Mouse (Mus musculus) spleen, embryonic (tissue): ENCODE measurements at regions not wholly inside any gene's neighbourhood (a gene's known extent, or its start where the extent isn't known, plus 50 kb on each side); places are given as distances from the start of the nearest gene placed in this dataset.

Experiments
- CTCF ChIA-PET: fragments of 350-600 bp; sonication (Branson Sonifier 250); formaldehyde crosslinking; loops from one replicate; lab custom pipeline; 2022; lab: Charles Lee

DNA sequence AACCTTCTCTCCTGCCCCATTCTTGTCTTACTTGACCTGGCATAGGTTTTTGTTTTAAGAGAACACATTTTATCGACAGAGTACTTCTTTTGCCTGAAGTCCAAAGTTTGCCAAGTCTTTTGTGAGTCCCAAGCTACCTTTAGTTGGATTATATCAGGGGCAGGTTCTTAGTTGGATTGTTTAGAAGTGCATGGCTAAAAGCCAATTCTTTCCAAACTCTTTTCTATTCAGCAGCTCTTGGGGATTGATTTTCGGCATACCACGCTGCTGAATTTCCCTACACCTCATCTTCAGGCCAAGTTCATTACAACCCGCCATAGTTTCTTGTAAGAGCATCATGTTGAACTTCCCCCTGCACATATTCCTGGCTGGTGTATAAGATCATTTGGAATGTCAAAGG, 245.9 kb downstream of the S1pr1 start:
- CTCF ChIA-PET = no interaction called here

- CTCF ChIA-PET = no interaction called here
Observed at GRCm38 (mm10) chr3:115467850-115468249, 247.0 kb downstream of the S1pr1 start.

DNA sequence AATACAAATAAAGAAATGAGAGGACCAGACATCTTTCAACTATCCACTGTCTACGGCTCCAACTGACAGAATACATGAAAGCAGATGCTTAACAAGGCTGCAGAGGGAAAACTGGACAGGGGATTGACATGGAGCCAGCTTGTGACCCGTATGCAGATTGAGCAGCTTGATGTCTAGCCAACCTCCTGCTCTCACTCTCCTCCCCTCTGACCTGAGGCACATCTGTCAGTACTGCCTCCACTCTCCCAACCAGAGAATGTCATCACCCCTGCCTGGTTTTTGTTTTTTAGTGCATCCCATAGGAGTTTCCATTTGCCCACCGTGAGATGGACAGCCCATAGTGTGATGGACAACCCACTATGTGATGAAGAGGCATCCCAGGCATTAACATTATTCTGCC, 252.2 kb downstream of the S1pr1 start:
- CTCF ChIA-PET = no interaction called here
